Mouse (Mus musculus): ENCODE data around the gene Tbc1d20.
"Not testable (repeated sequence)": the region's sequence is repeated elsewhere in the genome, so short reads cannot be mapped to it uniquely, and the experiment has no call there.

The Tbc1d20 gene

DNA sequence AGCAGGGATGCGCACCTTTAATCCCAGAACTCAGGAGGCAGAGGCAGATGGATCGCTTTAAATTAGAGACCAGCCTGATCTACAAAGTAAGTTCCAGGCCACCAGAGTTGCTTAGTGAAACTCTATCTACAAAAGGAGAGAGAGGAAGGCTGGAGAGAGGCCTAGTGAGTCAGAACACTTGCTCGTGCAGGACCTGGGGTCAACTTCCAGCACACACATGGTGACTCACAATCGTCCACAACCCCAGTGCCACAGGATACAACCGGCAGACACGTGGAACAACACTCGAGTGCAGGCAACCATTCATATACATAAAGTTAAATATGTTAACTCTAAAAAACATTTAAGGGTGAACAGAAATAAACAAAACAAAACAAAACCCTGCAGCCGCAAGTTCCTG is 33.0 kb downstream of the Tbc1d20 start:
- DNase-seq (ENCODE audit: low spot score in 2 of 2): no peak

DNA sequence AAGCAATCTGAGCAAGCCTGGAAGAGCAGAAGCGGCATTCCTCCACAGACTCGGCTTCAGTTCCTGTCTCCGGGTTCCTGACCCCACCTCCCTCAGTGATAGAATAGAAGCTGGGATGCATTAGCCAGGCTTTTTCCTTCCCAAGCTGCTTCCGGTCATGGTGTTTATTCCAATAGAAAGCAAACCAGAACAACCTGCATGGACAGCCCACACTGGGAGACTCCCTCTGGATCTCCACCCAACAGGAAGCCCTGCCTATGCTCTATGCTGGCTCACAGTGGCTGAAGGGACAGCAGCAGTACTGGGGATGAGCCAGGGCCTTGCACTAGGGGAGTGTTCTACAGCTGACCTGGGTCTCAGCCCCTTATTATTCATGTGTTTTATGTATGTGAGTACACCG is 34.4 kb downstream of the Tbc1d20 start:
- no peak for DNase-seq (ENCODE audit: low spot score in 2 of 2)

DNA sequence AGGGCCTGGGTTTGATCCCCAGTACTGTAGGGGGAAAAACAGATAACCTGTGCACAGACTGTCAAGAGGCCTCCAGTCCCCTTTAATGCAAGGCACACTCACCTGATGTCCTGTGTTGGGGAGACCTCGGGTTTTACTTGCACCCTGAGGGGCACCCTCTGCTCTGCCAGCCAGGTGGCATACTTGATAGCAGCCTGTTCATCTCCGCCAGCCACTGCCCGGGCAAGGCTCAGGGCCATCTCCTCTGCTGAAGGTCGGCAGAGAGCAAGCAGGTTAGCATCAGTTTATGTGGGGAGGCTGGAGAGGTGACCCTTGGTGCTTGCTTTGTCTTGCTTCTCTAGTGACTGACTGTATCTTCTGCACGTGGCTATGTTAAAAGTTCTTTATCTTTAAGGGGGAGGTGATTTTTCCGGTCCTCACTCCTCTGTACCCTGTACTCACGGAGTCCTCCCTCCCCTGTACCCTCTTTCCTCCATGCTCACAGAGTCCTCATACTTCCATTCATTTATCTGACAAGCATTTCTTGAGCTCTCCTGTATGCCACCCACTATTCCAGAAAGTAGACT is 37.3 kb downstream of the Tbc1d20 start:
- no peak for DNase-seq (ENCODE audit: low spot score in 2 of 2)

DNA sequence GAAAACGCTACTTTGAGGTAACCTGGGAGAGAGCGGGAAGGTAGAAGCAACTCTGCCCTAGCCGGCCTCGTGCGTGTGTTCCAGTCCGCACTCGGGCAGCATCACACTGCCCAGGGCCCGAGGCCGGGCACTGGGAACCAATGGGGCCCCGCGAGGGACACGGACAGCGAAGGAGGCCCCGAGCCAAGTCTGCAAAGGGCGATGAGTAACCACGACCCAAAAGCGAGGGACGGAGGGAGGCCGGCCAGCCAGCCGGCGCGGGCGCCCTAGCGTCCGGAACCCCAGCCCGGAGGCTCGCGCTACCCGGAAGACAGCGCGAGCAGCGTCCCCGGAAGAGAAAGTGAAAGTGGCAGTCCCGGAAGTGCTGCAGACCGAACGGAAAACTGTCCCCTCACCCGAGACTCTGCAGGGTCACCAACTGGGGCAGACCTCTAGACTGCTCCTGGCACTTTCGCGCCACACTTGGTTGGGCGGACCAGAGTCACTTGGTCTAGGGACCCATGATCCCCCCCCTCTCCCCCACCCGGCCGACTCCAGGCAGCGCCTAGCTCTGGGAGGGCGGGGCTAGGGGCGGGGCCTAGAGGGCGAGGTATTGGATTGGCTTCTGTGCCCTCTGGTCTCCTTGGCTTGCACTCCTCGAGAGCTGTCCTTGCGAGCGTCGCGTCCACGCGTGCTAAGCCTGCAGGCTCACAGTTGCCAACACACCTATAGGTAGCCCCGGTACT is 38.6 kb downstream of the Tbc1d20 start, which contains the start of gene Rbck1:
Gene Rbck1 (minus strand): TSS at position 553 of the 725 bp plus-strand sequence.
- DNase-seq (ENCODE audit: low spot score in 2 of 2): peak; percentile 86 to 88

DNA sequence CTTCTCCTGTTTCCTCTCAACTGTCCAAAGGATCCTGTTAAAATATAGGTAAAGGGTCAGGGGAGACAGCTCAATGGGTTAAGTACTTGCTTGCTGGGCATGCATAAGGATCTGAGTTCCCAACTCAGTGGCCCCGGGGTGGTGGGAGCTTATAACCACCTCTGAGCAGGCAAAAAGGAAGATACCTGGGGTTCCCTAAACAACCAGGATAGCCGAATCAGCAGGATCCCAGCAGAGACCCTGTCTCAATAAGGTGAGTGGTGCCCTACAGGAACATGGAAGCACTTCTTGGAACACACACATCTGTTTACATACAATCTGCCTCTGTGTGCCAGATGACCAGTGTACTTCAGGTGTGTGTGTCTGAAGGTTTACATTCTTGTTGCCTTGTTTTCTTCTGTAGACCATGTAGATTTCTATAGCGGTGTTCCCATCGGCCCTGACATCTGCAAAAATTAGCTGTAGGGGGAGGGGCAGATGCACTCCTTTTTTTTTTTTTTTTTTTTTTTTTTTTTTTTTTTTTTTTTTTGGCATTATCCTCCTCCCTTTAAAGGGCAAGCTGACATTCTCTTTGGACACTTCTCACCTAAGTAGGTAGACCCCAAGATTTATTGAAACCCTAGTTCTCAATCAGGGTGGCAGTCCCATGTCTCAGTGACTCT is 39.8 kb downstream of the Tbc1d20 start:
- no peak for DNase-seq (ENCODE audit: low spot score in 2 of 2)

DNA sequence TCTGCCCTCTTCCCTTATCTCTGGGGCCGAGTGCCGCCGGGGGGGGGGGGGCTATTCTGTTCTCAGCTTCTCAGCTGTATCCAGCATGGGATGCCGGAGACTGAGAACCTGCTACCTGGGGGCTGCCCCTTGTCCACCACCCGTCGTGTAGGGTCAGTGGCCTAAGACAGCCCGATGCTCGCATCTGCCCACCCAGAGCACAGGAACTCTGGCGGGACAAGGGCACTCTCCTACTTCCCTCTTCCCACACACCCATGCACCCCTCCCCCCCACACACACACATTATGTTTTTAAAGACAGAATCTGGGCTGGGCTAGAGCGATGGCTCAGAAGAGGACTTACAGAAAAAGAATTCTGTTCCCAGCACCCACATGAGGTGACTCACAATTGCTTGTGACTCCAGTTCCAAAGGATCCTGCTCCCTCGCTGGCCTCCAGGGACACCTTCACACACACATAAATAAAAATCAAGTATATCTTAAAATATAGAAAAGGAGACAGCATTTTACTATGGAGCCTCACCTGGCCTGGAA is 41.7 kb downstream of the Tbc1d20 start:
- no peak for DNase-seq (ENCODE audit: low spot score in 2 of 2)

DNA sequence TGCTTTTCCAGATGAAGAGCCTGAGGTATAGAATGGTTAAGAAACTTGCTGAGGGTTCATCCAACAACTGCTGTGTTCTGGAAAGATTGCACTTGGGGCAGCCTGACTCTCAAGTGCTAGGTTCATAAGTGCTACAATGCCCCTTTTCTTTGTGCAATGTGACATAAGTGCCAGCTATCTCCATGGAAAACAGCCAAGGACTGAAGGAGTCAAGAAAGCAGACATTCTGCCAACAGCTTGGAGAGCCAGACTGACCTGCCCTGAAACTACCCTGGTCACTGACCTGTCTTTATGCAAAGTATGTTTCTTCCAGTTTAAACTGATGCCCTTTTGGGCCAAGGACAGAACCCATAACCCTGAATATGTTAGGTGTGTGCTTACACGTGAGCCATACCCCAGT is 43.2 kb downstream of the Tbc1d20 start:
- no peak for DNase-seq (ENCODE audit: low spot score in 2 of 2)

DNA sequence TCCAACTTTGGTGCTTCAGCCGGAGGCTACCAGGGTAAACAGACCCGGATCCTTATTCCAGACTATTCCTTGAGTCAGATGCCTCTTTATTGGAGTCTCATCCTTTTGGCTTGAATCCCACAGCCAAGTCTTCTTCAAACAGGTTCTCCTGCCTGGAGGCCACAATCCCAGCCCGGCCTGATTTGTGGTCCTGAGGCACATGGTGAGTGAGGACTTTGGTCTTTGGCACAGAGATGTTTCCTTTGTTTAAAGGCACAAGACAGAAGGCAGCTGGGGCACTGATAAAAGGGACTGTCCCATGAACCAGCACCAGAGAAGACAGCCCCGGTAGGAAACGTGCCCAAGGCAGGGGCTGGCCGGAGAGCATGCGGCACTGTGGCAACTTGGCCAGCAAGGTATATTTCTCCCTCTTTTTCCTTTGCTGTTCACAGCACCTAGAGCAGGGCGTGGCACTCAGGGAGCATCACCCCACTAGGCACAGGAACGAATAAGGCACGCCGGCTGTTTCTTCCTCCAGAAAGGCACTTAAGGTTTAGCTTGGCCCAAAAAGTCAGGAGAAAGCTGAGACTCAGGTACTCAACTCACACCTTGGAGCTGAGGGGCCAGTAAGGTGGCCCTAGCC is 44.1 kb downstream of the Tbc1d20 start:
- no peak for DNase-seq (ENCODE audit: low spot score in 2 of 2)

DNA sequence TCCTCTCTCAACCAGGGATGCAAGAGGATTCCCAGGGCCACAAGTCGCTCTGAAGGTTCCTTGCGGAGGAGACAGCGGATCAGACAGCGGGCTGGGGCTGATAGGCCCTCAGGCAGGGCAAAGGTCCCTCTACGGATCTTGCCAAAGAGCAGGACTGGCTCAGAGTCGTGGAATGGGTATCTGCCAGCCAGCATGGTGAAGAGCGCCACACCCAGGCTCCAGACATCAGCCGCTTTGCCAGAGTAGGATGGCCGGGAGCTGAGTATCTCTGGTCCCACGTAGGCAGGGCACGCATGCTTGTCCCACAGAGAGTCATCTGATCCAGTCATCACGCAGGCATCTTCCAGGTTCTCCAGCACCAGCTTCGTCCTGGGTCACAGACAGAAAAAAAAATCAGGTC is 44.7 kb downstream of the Tbc1d20 start:
- no peak for DNase-seq (ENCODE audit: low spot score in 2 of 2)

DNA sequence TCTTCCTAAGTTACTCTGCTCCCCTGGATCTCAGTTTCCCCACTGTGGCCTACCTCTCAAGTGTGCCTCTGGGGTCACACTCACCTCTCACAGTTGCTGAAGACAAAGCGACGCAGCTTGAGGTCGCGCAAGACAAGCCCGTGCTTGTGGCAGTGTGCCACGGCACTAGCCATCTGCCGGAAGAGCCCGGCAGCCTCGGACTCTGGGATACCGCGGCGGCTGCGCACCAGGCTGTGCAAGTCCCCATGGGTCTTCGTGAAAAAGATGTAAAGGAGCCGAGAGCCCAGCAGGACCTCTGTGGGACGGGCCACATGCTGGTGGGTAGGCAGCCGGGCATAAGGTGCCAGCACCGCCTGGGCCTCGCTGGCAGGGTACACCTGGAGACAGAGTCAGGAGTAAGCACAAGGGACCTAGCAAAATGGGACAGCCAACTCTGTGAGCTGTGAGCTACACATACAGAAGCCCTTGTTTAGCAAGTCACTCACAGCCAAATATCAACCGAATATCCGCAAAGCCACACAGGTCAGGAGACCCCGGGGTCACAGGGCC is 46.1 kb downstream of the Tbc1d20 start:
- no peak for DNase-seq (ENCODE audit: low spot score in 2 of 2)

DNA sequence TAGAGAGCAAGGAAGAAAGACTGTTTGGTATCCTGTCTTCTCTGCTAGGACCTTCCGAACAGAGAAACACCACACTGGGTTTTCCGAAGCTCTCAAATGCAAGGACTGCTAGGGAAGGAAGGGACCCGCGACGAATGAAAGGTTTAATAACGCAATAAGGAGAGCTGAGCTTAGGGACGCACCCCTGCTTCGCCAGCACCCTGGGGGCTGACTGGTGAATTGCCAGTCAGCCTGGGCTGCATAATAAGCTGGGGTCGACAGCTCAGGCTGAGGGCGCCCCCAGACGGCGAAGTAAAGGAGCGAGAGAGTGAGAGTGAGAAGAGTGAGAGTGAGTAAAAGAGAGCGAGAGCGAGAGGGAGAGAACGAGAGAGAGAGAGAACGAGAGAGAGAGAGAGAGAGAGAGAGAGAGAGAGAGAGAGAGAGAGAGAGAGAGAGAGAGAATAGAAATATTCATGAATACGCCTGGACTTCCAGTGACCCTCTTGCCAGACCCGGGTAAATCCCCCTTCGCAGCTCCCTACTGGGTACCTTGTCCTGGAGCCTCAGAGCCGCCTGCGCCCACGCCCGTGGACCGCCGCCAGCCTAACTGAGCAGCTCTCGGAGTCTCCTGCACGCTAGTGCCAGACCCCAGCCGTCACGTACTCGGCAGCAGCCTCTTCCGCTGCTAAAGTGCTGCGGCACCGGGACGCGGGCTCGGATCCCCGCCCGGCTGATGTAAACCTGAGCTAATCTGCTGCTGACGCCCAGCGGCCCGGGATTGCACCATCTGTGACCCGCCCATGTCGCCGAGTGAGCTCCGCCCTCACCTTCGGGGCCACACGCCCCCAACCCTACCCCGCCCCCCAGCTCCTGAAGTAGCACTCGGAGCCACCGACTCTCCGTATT is 49.9 kb downstream of the Tbc1d20 start, which contains the start of gene Trib3:
Gene Trib3 (minus strand): TSS at position 704 of the 885 bp plus-strand sequence.
- peak in 1 of 2 experiments; percentile 62 for DNase-seq (ENCODE audit: low spot score in 2 of 2)

DNA sequence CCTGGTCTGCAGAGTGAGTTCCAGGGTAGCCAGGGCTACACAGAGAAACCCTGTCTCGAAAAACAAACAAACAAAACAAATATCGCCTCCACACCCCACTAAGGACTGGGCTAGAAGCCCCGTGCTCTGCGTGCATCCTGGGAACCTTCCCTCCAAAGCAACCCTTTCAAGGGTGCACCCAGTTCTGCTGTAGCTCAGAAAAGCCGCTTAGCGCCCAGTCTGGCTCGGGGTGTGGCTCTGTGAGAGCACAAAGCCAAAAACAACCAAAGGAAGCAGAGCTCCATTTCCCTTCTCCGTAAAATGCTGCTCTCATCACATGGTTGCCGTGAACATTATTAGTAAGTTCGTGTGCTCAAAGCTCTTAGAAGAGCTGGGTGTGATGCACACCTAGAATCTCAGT is 50.7 kb downstream of the Tbc1d20 start:
- no peak for DNase-seq (ENCODE audit: low spot score in 2 of 2)

DNA sequence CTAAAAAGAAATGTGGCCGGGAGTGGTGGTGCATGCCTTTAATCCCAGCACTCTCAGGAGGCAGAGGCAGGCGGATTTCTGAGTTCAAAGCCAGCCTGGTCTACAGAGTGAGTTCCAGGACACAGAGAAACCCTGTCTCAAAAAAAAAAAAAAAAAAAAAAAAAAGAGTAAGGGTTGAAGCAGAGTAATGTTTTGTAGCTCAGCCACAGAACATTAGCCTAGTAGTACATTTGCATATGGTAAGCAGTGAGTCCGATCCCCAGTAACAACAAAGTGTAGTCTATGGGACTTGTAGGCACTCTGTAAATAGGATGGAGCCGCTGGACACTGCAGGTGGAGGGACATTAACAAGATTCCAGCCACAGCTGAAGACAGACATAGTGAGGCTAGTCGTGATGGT is 51.3 kb downstream of the Tbc1d20 start:
- DNase-seq (ENCODE audit: low spot score in 2 of 2): no peak

DNA sequence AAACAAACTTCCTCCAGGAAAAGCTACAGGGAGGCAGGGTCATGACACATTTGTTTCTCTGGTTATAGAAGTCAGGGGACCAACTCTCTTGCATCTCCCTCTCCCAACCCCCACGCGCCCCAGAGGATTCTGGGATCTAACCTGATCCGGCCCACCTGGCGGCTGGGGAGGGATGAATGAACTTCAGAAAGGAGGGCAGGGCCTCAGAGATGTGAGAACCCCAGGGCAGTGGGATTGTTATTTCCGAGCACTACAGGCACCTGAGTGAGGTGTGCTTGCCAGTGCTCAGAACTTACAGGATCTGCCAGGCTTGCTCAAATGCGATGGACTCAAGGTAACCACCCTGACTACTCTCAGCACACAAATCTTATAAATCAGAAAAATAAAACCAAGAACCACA is 51.8 kb downstream of the Tbc1d20 start:
- DNase-seq (ENCODE audit: low spot score in 2 of 2): no peak

DNA sequence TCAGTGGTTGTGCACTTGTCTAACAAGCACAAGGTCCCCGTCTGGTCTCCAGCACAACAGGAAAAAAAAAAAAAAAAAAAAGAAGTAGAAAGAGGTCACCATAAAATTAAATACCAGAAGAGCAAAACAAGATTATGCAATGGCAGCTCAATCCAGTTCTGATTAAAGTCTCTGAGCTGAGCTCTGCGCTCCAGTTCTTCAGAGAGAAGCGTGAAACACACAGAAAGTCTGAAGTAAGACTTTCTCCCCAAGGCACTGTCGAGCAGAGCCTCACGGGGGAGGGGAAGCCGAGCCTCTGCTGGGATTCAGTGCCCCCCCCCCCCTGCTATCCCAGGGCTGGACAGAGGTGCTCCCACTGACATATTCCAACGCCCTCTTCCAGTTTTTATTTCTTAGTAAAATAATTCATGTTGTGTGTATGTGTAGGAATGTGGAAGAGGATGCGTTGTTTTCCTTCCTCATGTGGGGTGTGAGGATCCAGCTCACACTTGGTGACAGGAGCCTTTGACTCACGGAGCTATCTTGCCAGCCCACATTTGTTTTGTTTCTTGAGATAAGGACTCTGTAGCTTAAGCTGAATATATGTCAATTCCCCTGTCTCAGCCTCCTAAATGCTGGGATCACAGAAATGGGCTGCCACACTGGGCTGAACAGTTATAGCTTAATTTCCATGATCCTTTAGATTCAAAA is 53.3 kb downstream of the Tbc1d20 start:
- DNase-seq (ENCODE audit: low spot score in 2 of 2): no peak

DNA sequence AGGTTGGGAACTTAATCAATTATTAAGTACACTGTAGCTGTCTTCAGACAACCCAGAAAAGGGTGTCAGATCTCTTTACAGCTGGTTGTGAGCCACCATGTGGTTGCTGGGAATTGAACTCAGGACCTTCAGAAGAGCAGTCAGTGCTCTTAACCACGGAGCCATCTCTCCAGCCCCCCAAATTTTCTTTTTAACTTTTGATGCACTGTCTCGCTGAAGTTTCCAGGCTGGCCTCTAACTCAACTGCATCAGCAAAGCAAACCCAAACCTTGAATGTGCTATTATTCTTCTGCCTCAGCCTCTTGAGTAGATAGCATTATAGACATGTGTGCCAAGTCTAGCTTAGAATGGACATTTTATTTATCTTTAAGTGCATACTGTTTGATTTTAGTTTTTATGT is 54.1 kb downstream of the Tbc1d20 start:
- no peak for DNase-seq (ENCODE audit: low spot score in 2 of 2)

DNA sequence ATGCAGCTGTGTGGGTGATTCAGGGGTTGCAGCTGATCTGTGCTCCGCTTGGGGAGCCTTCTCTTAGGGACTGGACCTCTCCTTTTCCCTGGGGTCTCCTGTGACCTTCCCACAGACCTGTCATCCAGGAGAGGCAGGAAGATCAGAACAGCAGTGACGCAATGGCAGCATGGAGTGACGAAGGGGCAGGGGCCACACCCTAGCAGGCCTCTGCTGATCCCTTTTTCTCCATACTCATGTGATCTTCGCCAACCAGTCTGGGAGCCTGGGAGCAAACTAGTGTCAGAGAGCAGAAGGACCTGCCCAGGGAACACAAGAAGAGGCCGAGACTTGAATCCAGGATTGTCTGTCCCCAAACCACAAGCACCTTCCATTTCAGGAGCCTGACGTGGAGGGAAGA is 55.6 kb downstream of the Tbc1d20 start:
- no peak for DNase-seq (ENCODE audit: low spot score in 2 of 2)

DNA sequence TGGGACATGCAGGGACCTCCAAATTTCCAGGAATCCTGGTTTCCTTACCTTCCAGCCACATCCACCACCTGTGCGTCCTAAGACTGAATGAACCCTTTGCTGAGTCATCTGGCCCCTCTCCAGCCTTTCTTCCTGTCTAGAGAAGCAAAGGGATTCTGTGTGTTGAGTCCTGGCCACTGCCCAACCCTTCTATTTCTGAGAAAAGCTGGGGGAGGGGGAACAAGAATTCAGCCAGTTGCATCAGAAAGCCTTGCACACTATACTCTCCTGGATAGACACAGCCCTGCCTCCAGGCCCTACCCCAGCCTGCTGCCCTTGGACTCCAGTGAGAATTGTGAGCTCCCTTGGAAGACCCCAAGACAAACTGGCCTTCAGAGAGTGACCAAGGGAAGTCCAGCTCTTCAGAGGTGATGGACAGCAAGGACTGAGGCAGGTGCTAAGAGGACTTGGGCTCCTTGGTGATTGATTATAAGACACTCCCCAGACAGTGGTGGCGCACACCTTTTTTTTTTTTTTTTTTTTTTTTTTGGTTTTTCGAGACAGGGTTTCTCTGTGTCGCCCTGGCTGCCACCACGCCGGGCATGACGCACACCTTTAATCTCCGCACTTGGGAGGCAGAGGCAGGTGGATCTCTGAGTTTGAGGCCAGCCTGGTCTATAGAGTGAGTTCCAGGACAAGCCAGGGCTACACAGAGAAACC is 56.4 kb downstream of the Tbc1d20 start:
- DNase-seq (ENCODE audit: low spot score in 2 of 2): peak in 1 of 2 experiments; percentile 65

DNA sequence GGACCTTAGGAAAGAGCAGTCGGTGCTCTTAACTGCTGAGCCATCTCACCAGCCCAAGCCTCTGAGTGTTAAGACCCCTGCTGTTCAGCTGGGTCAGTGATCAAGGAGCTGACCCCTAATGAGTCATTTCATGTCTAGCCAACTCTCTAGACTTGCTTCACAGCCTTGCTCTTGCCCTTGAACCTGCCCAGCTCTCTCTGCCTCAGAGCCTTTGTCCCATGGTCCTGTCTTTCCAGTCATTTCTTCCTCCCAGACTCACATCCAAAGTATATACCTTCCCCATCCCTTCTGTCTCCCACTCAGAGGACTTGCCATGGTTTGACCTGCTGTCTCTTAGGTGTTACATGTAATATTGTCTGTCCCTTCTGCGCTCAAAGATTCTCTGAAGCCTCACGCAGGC is 63.6 kb downstream of the Tbc1d20 start:
- DNase-seq (ENCODE audit: low spot score in 2 of 2): no peak

DNA sequence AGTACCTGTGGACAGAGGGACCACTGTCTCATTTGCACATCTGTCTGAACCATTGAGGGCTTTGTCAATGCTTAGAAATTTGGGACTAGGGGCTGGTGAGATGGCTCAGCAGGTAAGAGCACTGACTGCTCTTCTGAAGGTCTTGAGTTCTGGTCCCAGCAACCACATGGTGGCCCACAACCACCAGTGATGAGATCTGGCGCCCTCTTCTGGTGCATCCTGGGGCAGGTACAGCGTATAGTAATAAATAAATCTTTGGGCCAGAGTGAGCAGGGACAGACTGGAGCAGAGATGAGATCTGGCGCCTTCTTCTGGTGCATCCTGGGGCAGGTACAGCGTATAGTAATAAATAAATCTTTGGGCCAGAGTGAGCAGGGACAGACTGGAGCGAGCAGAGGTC is 65.3 kb downstream of the Tbc1d20 start:
- not testable (repeated sequence) for DNase-seq (ENCODE audit: low spot score in 2 of 2)

All from left cerebral cortex, adult 9 months (tissue).